Mouse (Mus musculus) megakaryocyte, embryonic 14.5 days (primary cell): ENCODE measurements around the gene Mrps35.

Experiments used
- FLI1 ChIP-seq: IDR thresholded peaks from 2 replicates; pipeline ENCODE4 v1.6.1; 2012; ENCODE audit warnings: low read length, inconsistent platforms, mixed read lengths
- GATA1 ChIP-seq: IDR thresholded peaks from 3 replicates; pipeline ENCODE4 v1.6.1; 2012; ENCODE audit warnings: mixed read lengths, low read length, inconsistent platforms, borderline replicate concordance

DNA sequence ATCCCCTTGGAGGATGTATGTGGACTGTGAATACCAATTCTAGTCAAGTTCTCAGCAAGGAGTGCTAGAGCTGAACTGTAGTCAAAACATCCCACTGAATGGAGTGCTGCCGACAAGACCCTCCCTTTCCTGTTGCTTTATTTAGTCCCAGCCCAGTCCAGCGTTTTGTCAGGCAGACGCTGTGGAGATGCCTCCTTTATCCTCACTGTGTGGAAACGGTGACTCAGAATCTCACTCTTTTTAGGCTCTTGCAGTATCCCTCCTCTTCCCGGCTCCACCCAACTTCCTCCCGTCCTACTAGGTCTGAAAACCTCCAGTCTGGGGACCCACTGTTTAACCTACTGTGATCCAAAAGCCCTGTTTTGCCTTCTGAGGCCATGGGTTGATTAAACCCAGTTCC, 78.8 kb downstream of the Mrps35 start:
- TF ChIP-seq FLI1 (no peak), GATA1 (no peak)
